Mouse (Mus musculus) megakaryocyte, adult 5-6 weeks (primary cell): ENCODE measurements at regions not wholly inside any gene's neighbourhood (a gene's known extent, or its start where the extent isn't known, plus 50 kb on each side); places are given as distances from the start of the nearest gene placed in this dataset.

Source experiments
- ATAC-seq: 2 replicates; pipeline ENCODE4 v1.8.0; 2016; ENCODE audit warnings: mild to moderate bottlenecking, inconsistent platforms; ENCODE audit not compliant: poor library complexity, severe bottlenecking

DNA sequence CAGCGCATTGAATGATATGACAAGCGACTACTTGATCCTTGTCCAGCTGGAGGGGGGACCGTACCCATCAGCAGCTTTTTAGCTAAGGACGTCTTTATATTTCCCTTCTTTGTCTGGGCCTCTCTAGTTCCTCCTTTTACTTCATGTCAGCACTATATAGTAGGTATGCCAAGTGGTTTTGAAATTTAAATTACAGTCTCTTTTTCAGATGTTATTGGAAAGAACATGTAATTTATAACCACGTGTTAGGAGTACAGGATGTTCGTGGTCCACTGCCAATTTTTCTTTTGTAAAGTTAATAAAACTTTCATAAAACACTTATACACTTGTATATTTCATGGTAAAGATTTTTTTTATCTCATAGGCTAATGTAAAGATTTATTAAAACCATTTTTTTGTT, 426.5 kb downstream of the Insc start:
- no peak for ATAC-seq

DNA sequence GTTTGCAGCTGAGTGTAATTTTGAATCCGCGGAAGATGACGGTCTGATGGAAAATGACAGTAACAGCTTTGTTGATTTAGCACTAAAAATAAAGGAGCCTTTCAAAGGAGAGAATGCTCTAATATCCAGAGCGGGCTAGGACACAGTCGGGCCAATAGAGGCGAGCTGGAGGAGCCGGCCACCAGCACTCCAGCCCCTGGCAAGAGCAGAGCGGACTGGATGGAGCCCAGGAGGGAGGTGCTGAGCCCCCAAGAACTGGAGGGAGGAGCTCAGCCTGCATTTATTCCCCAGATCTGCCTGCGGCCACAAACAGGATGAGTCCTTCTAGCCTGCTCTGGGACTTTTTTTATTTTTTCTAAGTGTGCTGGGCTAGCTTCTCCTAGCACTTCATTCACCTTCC, 426.9 kb downstream of the Insc start:
- ATAC-seq = no peak

DNA sequence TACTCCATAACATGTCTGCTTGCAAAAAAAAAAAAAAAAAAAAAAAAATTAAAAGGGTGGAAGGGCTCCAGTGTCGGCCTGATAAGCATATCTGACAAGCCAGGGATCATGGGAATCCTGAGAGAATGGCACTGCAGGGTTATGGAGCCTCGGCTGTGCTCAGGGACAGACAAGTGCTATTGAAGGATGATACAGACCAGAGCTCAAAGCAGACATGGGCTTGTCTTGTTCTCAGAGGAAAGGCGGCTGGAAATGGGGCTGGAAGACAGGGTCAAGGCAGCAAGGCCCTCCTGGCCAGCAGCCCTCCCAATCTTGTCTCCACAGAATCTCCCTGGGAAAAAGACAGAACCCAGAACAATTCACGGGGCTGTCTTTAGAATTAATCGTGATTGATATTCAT, 449.0 kb downstream of the Insc start:
- no peak for ATAC-seq

DNA sequence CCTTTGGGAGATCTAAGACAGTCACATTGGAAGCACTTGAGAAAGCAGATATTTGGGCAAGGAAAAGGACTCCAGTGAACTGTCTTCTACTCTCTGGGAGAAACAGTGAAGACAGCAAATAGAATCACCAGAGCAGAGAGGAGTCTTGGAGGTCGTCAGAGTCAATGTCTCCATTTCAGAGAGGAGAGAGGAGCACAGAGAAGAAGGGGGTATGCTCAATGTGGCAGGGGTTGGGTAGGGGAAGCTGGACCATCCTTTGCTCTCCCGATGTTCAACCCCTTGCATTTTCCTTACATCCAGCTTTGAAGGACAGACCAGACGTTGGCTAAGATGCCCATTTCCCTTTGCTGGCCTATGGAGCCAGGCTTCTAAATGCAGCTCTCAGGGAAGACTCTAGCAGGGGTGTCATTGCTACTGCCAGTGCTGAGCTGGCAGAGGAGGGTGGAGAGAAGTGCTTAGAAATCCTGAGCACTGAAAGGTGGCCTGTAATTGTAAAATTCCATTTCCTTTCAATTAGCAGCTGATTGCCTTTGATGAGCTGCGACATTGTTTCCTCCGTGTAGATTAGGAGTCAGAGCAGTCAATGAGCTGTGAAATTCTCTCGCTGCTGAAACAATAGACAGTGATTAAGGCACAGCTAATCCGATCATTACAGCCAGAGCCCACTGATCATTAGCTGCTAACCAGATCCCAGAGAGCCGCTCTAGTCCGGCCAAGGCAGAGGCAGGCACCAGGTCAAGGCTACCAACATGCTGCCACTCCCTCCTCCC, 449.7 kb downstream of the Insc start:
- no peak for ATAC-seq

DNA sequence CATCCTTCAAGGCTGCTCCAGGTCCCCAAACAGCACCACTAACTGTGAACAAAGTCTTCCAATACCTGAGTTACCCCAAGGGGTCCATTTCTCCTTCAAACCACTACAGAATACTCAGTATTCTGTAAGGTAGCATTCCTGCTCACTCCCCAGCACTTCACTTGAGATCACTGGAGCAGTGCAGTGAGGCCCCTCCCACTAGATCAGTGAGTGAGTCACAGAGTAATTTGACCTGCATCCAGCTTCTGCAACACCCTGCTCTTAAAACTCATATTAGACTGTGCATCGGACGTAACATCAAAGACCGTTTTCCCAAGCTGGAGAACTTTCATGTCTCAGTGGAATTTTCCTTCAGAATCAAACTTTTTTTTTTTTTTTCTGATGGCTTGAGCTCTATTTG, 461.4 kb downstream of the Insc start:
- ATAC-seq = no peak

DNA sequence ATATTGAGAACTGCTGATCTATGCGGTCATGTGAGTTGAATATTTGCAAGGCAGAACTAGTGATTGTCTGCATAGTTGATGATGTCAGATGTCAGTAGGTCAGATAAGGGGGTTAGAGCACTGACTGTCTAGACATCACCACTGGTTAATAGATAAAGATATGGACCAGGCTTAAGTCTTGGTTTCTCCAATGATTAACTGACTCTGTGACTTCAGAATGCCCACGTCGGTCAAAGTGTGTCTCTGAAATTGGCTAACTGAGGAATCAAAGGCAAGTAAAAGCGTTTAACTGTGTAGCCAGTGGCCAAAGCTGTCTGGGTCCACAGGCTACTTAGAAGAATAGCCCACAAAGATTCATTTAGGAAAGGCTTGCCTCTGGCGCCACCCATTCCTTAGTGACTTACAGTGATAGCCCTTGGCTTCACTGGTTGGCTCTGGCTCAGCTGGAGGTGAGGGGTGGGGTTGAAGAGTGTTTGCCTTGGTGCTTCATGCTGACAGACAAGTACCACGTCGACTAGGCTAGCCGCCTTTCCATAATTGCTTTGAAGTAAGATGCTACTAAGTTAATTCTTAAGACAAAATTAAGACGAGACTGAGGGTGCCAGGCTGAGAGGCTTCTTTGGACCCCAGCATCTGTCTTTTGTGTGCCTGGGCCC, 463.1 kb downstream of the Insc start:
- ATAC-seq = no peak

DNA sequence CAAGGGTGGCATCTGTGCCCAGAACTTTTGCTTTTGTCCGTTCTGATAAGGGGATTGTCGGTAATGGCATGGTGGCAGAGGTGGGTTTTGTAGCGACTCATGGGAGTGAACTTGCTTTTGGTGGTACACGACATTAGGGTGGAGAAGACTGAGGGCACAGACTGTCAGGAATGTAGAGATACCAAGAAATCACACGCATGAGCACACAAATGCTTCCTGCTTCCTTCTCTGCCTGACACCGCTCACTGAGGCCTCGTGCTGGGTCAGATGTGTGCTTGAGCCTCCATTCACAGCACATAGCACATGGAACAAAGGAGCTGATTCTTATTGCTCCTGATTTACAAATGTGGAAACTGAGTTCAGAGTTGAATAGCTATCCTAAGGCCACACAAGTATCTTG, 465.3 kb downstream of the Insc start:
- no peak for ATAC-seq

DNA sequence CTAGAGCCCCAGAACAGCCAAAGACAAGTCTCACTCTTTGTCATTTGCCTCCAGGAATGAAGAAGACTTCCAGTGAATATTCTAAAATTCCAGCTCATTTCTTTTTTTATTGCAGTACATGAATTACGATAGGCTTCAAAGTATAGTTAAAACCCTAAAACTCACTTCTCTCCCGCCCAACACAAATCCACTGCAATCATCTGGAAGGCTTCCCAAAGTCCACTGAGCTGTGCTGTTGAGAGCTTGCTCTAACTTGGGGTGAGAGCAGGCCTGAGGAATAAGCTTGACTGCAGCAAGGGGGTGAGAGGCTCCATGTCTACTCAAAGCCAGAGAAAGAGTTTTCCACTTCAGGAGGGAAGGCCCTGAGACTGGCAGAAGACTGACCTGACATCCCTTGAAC, 466.5 kb downstream of the Insc start:
- no peak for ATAC-seq

DNA sequence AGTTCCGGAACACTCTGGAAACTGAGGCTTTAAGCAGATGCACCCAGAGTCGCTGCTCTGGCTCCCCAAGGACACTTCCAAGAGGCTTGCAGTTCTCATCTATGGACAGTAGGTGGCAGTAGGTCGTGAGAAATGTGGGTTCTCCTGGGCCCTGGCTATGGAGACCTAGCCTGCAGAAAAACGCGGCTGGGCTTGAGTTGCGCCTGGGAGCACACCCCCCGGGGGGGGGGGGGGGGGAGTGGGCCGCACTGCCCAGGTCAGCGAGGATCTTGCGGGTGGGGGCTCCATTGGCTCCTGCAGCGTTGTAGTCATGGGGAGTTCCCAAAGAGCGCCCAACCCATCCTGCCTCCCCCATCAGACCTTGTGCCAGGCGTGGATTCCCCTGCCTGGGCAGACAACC, 473.3 kb downstream of the Insc start:
- ATAC-seq = peak; percentile 89

DNA sequence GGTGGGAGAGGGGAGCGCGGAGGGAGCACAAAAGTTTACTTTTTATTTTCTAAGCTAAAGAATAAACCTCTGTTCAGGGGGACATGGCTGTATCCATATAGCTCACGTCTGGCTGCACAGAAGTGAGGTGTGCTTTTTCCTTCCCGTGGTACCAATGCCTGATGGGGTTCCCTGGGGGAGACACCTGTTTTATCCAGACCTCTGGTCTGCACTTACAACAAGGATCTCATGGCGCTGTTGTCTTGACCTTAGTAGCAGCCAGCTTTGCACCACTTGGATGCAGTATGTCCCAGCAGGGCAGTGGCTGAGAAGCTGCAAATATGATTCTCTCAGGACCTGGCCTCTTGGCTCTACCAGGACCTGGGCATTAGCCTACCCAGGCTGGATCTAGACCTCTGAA, 473.8 kb downstream of the Insc start:
- no peak for ATAC-seq

DNA sequence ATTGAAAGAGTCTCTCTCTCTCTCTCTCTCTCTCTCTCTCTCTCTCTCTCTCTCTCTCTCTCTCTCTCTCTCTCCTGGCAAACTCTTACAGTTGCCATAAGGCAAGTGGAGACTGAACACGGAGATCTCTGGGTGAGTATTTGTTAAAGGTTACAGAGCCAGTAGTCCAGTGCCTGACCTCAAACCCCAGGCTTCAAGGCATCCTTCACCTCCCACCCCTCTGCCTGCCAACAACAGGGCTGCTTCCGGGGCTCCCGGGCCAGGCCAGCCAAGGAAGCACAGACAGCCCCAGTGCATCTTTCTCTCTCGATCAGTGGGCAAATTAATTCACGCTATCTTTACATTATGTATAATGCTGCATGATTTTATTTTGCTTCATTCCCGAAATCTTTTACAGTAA, 474.2 kb downstream of the Insc start:
- no peak for ATAC-seq

DNA sequence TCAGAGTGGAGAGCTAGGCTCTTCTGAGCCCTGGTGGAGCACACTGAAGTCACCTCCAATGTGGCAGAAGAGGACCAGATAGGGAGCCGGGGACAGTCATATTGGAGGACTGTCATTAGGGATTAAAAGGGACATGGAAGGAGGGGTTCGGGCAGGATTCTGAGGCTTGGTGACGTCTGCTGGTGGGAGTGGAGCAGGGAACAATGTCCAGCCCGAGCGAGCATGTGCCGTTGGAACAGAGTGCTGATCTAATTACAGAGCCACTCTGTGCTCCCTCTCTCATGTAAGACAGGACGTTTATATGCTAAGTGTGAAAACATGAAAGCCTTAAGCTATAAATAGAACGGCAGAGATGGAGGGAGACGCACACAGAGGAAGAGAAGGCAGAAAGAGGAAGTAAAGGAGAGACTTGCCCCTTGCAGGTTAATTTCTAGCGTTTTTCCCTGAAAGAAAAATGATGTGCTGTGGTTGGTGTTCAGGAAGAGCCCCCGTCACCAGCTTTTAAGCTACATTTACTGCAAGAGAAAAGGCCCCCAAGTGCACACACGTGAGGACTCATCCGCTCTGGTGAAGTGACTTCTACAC, 475.2 kb downstream of the Insc start:
- ATAC-seq = peak; percentile 21; the same call in 1 of the 2 replicates

DNA sequence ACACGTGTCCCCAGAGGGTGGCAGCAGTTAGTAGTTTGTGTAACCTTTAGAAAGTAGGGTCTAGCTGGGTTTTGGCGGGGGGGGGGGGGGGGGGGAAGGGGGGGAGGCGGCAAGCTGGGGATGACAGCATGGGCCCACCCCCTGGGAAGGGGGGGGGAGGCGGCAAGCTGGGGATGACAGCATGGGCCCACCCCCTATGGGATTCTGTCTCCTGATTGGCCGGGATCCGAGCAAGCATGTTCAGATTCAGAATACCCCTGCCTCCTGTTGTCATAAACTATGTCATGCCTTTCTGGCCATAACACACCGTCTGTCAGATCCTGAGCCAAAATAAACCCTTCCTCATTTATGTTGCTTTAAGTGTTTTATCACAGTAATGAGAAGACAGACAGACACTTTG, 479.1 kb downstream of the Insc start:
- no peak for ATAC-seq

DNA sequence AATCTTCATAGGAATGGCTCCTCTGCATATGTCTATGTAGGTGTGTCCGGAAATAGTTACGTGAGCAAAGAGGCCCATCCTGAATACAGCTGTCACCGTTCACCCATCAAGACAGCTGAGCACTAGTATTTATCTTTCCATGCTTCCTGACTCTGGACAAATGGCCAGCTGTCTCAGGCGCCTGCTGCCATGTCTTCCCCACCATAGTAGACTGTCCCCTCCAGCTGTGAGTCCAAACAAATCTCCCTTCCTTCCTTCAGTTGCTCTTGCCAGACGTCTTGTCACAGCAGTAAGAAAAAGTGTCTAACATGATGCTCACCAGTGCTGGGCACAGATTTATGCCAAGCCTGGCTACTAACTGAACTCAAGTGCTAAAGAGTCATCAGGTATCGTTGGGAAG, 487.0 kb downstream of the Insc start:
- no peak for ATAC-seq

DNA sequence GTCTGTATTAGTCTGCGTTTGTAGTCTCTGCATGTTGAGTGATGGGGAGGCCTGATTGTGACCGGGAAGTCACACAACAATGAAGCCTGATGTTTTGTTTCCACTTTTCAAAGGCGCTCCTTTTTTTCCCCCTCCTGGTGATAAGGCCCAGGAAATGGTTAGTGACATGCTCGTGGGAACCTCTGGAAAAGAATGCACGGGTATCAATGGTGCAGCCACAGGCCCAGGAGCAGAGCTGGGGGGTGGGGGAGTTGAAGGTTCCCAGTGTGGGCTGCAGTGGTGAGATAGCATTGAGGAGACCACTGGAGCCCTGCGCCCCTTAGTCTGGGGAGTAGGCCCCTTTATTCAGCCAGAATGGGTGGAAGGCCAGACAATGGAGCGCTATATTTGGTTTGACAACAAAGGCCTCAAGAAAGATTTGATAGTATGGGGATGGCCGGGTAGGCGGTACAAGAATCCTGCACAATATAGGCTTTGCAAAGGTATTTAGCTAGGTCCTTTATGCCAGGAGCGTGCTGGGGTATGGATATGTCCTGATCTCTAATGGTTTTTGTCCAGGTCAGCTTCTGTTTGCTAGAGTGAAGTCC, 490.4 kb downstream of the Insc start:
- no peak for ATAC-seq

DNA sequence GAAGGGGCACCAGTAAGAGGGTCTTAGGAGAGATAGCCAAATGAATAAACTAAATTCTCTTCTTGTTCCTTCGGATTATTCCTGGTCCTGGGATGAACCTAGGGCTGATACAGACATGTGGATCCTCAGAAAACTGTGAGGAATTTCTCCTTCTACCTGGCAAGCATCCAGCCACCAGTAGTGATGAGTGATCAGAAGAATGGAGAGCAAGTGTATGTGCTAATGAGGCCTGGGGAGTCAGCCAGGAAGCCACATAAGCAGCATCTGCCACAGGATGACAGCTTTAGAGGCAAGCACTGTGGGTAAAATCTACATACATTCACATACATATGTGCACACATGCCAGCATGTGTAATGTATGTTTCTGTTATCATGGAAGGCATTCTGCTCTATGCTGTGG, 493.6 kb downstream of the Insc start:
- ATAC-seq = no peak

DNA sequence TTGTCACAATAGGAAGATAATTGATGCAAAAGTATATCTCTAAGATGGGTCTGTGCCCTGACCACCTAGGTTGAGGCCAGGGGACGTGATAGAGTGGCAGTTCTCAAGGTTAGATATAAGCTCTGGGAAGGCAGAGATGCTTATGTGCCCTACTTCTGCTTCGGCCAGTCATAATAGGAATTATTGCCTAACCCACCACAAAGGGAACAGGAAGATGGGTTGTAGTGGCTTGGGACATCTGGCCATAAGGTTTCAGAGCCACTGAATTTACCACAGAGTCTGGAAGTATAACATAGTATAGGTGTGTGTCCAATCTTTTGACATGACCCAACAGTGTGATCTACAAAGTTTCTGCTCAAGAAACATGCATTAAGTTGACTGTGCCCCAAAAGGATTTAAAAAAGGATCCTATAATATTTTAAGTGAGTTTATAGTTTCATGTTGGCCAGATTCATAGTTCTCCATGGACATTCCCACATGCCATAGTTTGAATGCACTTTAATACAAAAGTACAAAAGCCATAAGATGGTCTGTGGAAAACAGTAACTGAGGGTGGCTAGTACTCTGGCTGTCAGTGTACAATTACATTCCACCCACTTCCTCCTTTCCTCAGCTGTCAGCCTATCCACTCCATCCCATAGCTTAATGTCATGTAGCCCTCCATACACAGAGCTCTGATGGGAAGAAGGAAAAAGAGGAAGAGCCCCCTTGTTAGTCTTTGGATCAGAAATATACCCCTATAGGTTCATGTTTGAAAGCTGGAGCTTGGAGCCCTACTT, 508.3 kb downstream of the Insc start:
- peak; percentile 87 for ATAC-seq

DNA sequence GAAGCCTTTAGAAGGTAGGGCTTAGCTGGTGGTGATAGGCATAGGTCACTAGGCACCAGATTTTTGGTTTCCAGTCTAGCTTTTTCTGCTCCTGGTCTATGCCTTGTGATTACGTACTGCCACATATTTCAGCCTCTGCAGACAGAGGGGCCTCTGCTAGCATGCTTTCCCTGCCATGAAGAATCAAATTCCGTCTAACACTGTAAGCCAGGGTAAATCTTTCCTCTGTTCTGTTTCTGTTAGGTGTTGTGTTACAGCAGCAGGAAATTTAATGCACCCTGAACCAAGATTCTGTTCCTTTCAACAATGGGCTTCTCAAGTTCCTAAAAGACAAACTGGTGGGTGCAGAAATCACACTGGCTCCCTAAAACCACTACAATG, 508.9 kb downstream of the Insc start:
- no peak for ATAC-seq

DNA sequence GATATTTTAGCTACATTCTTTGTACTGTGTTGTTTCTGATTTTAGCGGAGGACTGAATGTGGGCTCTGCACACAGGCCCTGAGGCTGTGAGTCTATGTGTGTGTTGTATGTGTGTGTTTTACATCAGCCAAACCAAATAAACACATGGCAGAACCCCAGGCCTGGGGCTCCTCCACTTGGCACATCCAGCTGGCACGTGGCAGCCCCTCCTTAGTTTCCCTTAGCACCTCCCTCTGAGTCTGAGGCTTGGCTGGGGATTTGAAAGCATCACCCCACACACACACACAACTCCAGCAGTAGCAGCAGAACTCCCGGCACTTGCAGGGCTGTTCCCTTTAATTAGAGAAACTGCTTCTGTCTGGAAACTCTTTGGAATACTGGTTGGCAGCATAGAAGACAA, 515.1 kb downstream of the Insc start:
- ATAC-seq = 0 out of 2 replicates have a peak, but pooled peaks have one; percentile 10

DNA sequence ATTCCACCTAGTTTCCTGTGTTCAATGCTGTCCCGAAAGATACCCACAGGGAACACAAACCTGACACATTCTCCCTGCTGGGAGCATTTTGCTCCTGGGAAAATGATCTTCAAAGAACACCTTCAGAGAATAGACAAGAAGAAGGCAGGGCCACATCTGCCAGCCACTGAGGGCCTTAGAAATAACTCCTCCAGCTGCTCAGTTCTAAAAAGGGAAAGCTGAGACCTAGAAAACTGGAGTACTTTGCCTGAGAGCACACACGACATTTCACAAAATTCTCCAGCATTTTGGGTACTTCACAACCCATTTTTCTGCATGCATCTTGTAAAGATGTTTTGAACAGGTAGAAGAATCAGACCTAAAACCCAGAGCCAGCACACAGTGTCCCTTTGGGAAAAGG, 519.6 kb downstream of the Insc start:
- no peak for ATAC-seq

DNA sequence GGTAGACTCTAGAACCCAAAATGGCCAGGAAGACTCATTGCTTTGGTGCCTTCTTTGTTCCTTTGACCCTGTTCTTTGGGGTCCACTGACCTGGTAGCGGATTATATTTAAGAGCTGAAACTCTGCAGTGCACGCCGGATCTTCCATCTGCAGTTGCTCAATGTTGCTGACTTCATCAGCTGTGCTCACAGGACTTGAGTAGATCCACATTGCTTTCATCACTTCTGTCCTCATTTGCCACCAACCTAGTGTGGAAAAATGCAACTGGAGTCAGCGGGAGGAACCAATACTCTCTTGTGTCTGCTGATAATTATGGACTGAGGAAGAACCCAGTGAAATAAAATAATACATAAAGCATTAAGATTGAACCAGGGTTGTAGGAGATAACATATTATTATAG, 522.6 kb downstream of the Insc start:
- ATAC-seq = no peak
